Mouse (Mus musculus): ENCODE measurements around the gene Zkscan14.
"Not testable (repeated sequence)": the region's sequence is repeated elsewhere in the genome, so short reads cannot be mapped to it uniquely, and the experiment has no call there.

Gene Zkscan14

DNA sequence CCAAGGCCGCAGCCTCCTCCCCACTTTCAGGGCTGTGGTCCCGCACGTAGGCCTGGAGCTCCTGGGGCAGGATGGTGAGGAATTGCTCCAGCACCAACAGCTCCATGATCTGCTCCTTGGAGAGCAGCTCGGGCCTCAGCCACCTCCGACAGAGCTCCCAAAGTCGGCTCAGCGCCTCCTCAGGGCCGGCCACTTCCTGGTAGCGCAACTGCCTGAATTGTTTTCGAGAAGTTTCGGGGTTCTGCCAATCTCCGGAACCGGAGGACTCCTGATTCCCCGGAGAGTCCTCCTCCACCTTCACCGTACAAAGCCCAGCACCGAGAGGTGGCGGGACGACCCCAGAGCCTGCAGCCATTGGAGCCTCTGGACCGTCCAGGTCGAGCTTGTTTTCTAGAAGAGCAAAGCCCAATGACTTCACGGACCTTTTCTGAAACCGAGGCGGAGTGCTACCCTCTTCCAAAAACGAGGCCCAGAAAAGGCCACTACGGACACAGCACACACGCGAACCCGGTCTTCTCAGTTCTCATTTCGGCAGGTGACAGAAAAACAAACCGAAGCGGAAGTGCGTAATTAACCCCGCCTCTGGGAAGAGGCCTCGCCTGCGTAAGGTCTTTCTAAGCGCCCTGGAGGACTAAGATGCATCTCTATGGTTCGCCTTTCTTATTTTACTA, at the start of gene Zkscan14:
Gene Zkscan14 (minus strand): TSS at position 548 of the 671 bp plus-strand sequence.
- peak; percentile 62 to 74 for DNase-seq

GRCm38 (mm10) chr5:145249520-145249919, 47.9 kb upstream of the Zkscan14 start:
- DNase-seq: no peak

DNA sequence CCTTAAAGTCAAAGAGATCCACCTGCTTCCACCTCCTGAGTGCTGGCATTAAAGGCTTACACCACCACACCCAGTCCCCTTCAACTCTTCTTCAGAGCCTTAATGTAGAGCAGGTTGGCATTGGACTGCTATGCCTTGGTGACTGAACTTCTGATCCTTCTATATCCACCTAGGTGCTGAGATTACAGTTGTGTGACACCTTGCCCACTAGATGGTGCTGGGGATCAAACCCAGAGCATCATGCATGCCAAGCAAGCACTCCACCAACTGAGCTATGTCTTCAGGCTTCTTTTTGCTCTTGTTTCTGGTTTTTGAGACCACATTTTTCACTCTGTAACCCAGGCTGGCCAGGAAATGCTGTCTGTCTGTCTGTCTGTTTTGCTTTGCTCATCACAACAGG, 33.0 kb upstream of the Zkscan14 start:
- peak in 1 of 2 experiments; percentile 6 for DNase-seq

DNA sequence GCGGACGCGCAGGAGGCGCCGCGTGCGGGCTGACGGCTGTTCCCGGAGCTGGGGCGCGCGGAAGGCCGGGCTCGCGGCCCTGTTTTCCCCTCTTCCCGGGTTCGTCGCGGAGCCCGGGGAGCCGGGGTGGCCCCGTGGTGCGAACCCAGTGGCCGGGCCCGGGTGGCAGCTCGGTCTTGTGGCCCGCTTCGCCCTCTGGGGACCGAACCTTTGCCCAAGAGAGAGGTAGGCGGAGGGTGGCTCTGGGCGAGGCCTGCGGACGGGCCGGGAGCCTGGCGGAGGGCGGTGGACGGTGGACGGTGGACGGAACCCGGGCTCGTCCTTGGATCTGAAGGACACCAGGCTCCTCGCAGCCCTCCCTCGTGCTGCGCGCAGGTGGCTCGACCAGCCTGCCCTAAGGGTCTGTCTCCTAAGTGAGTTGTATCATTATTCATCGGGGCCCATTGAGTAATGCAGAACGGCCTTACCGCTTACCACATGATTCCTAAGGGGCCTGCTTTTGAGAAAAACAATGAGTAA, 30.3 kb upstream of the Zkscan14 start:
- DNase-seq: no peak

DNA sequence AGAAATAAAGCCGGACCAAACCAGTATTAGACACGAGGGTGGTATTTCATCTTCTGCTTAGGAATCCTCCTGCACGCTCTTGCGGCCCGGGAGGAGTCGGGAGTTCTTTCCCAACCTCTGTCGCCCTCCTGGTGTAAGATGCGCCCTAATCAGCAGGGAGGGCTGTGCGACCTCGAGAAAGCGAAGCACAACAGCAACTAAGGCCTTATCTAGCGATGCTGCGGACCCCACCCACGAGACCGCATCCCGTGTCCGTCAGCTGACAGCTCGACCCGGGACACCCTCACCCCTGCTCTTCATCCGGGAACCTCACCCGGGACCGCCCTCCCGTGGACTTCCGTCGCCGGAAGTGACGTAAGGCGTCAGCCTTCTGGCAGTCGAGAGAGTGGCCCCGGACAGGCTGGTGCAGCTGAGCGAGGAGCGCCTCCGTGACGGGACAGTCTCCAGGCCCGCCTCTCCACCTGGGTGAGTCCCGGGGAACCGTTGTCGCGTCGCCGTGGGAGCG, 29.8 kb upstream of the Zkscan14 start, which contains the start of gene Zfp655:
Gene Zfp655 (plus strand): TSS at position 349 of the 505 bp plus-strand sequence.
- DNase-seq: peak; percentile 93

DNA sequence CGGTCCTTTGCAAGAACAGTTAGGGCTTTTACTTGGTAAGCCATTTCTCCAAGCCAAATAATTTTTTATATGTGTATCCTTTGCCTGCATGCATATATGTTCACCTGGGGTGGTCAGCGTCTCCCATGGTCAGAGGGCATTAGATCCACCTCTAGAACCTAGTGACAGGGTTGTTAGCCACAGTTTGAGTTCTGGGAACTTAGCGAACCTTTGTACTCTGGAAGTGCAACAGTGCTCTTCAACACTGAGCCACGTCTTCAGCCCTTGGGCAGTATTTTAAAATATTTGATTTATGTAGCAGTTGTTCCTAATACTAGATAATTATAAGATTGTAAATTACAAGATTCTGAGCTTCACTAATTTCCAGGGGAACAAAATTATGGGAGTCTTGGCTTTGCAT, 29.0 kb upstream of the Zkscan14 start:
- no peak for DNase-seq

DNA sequence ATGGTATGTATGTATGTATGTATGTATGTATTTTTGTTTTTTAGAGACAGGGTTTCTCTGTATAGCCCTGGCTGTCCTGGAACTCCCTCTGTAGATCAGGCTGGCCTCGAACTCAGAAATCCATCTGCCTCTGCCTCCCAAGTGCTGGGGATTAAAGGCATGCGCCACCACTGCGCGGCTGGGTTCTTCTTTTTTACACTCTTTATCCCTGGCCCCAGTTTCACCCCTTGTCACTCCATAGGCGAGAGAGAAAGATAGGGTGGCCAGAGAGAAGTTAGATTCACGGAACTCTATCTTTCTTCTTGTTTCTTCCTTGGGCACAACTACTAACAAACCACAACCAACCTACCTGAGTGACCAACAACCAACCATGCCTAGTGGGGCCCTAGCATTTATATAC, 27.6 kb upstream of the Zkscan14 start:
- DNase-seq: not testable (repeated sequence)

DNA sequence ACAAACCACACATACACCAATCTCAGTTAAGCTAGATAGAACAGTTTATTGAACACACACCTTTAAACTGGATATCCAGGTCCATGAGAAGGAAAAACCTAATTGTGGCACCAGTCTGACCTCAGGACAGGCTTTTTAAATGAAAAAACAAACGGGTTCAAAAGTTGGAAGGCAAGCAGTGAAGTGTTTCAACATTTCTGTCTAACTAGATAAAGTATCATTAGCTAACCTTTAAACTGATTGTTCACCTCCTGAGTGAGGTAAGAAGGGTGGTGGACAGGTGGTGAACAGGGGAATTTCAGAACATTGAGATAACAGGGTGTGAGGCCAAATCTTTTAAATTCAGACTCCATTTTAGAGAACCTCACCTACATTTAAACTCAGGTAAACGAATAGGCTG, 24.8 kb upstream of the Zkscan14 start:
- no peak for DNase-seq

GRCm38 (mm10) chr5:145223395-145223794, 21.7 kb upstream of the Zkscan14 start:
- no peak for DNase-seq

GRCm38 (mm10) chr5:145222840-145223239, 21.2 kb upstream of the Zkscan14 start:
- DNase-seq: no peak

DNA sequence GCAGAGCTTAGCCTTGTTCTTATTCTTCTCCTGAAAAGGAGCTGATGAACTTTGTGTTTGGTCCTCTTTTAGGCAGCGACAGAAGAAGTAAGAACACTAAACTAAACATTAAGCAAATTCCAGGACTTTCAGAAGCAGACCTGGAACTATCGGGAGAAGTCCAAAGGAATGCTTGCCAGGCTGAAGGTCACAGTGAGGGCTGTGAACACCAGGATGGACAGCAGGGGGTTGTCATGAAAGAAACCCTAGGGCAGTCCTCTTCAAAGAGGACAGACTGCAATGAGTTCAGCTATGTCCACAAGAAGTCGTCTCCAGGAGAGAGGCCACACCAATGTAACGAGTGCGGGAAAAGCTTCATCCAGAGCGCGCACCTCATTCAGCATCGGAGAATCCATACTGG, 18.3 kb upstream of the Zkscan14 start:
- no peak for DNase-seq

GRCm38 (mm10) chr5:145218671-145219070, 17.0 kb upstream of the Zkscan14 start:
- DNase-seq: no peak

DNA sequence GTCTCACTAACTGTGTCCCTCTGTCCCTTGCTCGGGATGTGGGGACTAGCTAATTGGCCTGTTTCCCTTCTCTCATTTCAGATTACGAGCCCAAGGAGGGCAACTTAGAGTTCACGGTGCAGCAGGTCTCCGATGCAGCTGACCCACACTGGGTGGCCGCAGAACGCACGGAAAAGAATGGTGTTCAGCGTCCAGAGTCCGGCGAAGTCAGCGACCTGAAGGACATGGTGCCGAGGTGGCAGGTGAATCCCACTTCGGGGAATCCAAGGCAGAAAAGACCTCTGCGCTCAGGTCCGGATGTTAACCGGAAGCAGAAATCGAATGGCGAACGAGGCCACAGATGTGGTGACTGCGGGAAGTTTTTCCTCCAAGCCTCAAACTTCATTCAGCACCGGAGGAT, 16.5 kb upstream of the Zkscan14 start:
- no peak for DNase-seq

DNA sequence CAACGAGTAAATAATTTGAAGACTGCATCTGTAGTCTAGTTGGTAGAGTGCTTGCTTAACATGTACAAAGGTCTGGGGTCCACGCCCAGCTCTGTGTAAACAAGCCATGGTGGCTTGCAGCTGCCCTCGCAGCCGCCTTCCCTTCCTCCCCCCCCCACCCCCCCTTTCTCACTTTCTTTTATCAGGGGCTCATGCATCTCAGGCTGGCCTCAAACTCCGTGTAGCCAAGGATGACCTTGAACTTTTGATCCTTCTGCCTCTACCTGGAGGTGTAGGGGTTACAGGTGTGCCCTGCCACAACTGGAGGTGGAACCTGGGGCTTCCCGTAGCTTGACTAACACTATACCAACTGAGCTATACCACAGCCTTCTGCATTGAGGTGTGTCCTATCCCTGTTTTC, 16.1 kb upstream of the Zkscan14 start:
- no peak for DNase-seq

DNA sequence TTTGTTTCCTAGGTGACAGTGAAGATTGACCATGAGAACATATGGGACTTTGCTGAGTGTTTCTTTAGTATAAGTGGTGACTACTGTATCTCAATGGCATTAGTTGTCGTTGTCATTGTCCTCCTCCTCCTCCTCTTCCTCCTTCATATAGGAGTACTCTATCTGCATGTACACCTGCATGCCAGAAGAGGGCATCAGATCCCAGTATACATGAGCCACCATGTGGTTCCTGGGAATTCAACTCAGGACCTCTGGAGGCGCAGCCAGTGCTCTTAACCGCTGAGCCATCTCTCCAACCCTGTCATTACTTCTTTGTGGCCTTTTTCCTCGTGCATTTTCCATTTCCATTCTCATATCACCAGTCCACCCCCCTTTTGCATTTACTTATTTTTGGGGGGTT, 13.0 kb upstream of the Zkscan14 start:
- no peak for DNase-seq

GRCm38 (mm10) chr5:145213505-145213904, 11.8 kb upstream of the Zkscan14 start:
- DNase-seq: no peak

DNA sequence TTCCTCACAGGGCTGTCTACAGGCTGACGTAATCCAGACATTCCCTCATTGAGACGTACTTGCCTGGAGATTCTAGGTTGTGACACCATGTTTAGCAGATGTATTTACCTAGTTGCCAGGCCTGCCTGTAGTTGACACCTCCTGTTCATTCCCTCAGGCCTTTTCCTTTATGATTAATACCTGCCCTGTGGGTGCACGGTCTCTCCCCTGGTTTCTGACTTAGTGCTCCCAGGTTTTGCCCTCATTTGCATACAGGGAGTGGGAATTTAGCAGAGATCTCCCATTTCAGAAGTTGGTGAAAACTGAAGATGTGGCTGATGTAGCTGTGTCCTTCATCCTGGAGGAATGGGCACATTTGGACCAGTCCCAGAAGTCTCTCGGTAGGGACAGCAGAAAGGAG, 10.5 kb upstream of the Zkscan14 start:
- DNase-seq: no peak

GRCm38 (mm10) chr5:145211340-145211739, 9.7 kb upstream of the Zkscan14 start:
- DNase-seq: no peak

DNA sequence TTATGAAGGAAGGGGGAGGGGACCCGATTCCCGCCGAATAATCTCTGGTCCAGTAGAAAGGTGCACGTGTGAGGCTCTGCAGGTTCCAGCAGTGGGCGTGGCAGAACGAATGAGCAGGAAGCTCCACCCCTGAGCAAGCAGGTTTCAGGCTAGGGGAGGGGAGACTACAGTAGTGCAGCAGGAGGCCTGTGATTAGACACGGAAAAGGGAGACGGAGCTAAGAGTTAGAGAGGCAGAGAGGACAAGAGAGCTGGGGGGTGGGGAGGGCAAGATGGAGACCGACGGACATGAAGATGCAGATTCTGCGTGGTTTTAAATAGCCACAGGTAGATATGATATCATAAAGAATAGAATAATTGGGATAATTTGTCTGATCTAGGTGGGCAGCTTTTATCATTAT, 6.7 kb upstream of the Zkscan14 start:
- not testable (repeated sequence) for DNase-seq

DNA sequence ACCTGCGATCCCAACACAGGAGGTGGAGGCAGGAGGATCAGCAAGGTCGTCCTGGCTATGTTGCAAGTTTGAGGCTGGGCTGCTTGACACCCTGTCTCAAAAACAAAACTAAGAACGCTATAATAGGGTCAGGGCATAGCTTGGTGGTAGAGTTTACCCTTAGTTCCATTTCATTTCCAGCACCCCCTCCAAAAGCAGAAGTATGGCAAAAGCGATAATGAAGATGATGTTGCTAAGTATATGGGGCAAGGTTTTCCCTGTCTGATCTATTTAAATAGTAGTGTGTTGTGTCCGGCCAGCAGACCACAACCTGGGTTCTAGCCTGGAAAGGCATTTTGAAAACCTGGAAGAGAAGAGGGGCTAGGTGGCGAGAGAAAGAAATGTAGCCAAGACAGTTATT, 6.3 kb upstream of the Zkscan14 start:
- no peak for DNase-seq

DNA sequence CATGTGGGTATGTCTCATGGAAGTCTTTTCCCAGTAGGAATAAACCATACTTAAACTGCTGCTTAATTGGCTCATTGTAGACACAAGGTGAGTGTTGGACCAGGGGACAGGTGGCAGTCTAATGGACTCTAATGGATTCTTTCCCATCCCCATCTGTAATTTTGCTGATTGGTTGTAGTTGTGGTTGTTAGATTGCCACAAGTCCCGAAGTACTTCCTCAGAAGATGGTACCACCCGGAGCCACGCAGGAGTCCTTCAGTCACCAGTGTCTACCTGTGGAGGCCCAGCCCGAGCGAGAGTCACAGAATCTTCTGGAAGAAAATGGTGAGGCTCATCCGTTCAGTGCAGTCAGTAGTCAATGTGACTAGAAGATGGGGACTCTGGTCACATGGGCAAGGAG, 5.7 kb upstream of the Zkscan14 start:
- no peak for DNase-seq

GRCm38 (mm10) chr5:145205041-145205440, 3.4 kb upstream of the Zkscan14 start:
- DNase-seq: no peak

DNA sequence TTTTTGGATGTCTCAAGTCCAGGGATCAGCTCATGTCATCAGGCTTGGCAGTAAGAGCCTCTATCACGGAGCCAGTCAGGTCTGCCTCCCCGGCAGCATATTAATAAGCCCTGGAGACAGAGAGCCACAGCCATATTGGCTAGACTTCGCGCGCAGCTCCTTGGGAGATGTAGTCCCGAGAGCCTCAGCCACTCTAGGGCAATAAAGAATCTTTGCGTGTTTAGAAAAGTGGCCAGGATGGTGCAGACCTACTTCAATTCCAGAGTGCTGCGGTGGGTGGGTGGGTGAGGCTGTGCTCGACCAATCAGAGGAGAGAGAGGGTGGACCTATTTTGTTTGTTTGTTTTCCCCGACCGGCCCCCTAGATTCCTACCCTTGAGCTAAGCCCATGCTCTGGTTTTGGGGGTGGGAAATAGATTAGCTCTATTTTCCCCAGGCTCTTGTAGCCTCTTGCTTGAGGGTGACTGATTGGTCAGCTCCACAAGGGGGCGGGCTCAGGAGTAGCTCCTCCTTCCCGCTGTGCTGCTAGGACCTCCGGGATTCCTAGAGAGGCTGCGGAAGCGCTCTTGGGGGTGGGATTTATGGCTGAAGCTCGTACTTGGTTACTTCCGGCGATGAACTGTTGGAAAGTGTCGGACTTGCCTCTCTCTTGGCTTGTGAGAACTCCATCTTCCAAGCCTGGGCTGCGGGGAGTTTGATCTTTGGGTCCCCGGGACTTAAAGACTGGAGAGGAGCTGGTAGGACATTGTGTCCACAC, 2.4 kb upstream of the Zkscan14 start, which contains the start of gene Zkscan5:
Gene Zkscan5 (plus strand): TSS at position 627 of the 756 bp plus-strand sequence.
- peak; percentile 92 for DNase-seq

GRCm38 (mm10) chr5:145202446-145202845, 778 bp upstream of the Zkscan14 start:
- DNase-seq: no peak

Measured in spleen, adult 18-20 months (tissue).